Mouse (Mus musculus): Measurements from ENCODE around the gene Dlg2.

DNA sequence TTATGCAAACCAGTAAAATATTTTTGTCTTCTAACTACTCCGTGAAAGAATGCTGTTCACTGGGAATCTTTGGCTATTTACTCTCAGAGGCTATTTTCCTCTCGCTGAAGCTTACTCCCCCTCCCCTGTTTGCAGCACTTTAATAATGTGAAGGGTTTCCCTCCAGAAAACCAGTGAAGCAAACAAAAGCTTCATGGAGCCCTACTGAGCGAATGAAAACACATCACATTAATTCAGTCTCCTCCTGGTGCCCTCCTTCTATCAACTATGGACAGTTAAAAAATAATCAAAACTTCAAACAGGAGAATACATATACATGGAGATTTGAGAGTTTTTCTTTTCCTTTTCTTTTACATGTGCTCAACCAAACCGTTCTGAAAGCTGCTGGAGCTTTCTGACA lies 1330.2 kb downstream of the Dlg2 start:
- TF ChIP-seq CTCF (IDR thresholded peaks at IDR 0.05) (no peak), POLR2A (IDR thresholded peaks at IDR 0.05; ENCODE audit: insufficient read depth, low read depth, low read length) (no peak)
